Mouse (Mus musculus) R1 (cell line): ENCODE measurements at regions not wholly inside any gene's neighbourhood (a gene's known extent, or its start where the extent isn't known, plus 50 kb on each side); places are given as distances from the start of the nearest gene placed in this dataset.

ENCODE experiments used
- DNase-seq: peaks from one replicate; pipeline ENCODE4 v3.0.0-alpha.2; 2018; ENCODE audit warnings: low read depth, low spot score

DNA sequence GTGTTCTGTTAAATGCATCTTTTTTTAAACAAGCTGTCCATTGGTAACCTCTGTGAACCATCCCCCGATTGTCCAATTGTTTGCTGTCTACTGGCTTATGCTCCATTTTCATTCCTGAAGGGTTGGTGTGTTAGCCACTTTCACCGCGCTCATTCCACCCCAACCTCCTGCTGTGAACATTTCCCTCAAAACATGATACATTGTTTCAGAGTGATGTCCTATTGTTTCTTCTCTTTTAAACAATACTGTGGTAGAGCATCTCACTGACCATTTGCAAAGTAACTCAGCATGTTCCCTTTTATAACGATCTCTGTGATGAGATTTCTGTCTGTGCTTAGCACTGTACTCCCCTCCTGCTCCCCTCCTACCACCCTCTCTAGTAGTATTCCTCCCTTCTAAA lies 240.1 kb downstream of the Irs2 start:
- DNase-seq, result peak; percentile 86

GRCm38 (mm10) chr8:10763907-10764306 lies 244.4 kb downstream of the Irs2 start:
- no peak for DNase-seq

- DNase-seq, result no peak
These were observed 246.5 kb downstream of the Irs2 start for GRCm38 (mm10) chr8:10761694-10762305.

DNA sequence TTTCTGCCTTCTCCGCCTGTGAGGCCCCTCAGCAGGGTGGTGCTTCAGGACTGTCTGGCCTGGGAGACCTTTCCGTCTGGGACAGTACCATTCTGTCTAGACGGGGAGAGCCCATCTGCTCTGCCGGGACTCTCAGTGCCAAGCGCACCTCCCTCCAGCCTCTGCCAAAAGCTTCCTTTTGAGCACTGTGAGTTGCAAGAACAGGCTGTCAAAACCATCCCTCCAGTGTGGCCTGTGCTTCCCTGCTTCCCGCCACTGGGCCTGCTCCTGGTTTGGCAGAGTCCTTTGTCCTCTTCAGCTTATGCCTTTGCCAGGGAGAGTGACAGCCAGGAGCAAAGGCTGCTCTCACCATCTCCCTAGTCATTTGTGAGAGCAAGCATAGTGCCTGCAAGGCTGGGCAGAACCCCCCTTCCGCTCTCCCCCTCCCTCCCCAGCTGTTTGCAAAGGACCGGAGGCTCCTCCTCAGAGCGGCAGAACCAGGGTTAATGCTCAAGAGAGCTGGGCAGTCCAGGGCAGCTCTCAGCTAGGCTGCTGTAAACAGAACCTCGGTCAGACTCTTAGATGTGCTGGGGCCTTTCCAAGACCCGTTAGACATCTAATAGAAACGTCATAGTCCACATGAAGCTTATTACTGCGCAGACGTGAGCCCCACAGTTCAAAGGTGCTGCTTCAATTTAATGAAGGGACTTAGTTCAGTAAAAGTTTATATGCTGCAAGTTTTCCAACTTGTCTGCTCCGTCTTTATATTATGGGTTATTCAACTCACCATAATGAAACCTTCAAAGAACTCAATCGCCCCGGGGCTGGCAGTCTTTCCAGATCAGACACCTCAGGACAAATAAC lies 247.2 kb downstream of the Irs2 start:
- DNase-seq, result no peak

- no peak for DNase-seq
These were observed 248.0 kb downstream of the Irs2 start for GRCm38 (mm10) chr8:10760231-10760630.

DNA sequence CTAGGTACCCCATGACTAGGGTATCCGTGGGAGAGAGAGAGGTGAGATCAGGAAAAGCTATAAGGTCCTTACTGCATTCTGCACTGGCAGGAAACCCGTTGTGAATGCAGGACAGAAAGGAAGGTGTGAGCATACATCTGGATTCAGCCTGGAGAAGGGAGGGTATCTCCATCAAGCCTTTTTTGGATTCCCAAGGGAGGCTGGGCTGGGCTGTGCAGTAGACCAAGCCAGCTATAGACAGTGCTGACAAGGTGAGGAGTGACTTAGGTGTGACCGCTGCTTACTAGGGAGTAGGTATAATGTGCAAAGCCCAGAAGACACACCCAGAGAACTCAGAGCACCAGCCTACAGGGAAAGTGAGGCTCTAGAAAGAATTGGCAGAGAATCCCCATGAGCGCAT lies 250.1 kb downstream of the Irs2 start:
- no peak for DNase-seq

DNA sequence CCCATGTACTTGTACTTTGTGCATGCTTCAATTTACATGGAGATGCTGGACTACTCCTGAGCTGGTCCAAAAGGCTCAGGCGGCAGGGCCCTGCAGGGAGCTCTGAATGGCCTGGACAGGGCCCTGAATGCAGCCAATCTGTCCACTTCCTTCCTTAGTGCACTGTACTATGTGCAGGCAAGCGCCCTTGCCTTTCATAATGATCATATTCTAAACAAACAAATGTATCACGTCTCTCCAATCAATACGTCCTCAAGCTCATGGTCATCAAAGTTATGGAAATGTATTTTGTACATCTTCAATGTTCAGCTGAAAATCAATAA lies 253.3 kb downstream of the Irs2 start:
- no peak for DNase-seq

GRCm38 (mm10) chr8:10754232-10754985 lies 253.8 kb downstream of the Irs2 start:
- DNase-seq, result no peak

GRCm38 (mm10) chr8:10753056-10753455 lies 255.2 kb downstream of the Irs2 start:
- DNase-seq, result no peak

- no peak for DNase-seq
These were observed 261.1 kb downstream of the Irs2 start for GRCm38 (mm10) chr8:10747150-10747549.

DNA sequence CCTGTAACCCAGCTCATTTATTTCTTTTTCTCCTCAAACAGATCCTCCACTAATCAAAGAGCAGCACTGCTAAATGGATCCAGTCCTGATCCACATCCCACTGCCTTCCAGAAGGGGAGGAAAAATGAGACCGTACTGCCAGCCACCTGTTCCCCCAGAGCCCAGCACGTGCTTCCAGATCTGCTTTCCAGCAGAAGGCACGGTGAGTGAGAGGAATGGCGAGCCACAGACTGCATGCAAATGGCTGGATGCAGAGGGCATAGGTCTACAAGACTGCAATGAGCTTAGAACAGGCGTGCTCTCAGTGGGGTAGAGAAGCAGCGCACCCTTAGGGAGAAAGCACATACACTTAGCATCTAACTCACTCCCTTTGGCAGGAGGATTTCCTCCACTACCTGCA lies 265.0 kb downstream of the Irs2 start:
- DNase-seq, result no peak

DNA sequence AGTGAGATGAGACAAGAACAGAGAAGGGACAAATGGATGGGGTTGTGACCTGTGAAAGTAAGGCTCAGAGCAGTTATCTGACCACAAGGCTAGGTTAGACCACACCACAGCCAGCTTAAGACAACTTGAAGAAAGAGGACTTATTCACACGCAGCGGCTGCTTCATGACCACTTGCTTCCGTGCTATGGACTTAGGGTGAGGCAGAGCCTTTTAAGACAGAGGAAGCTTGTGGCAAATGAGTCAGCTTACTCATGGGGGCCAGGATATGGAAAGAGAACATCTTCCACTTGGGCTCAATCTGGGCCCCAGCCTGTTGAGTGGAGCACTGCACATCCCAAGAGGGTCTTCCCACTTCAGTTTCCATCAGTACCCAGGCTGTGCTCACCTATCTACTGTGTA lies 267.4 kb downstream of the Irs2 start:
- no peak for DNase-seq

DNA sequence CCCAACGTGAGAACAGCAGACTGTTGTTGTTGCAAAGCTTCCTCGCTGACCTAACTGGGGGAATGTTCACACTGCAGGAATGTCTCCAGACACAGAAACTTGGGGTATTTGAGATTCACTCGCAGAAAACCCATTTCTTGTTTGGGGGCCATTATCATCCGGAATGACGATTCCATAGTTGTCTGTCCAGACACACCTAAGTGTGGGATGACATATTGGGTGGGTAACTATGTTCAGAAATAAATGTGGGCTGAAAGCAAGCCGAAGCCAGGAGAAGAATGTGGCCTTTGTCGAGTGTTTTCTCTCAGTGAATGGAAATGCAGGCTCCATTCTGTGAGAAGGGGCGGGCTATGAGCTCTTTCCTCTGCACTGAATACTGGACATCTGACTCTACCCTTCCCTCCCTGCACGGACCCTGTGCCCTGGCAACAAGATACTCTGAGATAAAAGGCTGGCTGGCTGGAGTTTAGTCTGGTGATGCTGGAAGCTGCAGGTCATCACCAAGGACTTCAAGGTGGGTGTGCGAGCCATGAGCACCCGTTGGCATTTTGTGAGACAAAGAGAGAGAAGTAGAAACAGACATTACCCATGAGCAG lies 269.7 kb downstream of the Irs2 start:
- no peak for DNase-seq

- no peak for DNase-seq
These were observed 273.5 kb downstream of the Irs2 start for GRCm38 (mm10) chr8:10734746-10735145.

DNA sequence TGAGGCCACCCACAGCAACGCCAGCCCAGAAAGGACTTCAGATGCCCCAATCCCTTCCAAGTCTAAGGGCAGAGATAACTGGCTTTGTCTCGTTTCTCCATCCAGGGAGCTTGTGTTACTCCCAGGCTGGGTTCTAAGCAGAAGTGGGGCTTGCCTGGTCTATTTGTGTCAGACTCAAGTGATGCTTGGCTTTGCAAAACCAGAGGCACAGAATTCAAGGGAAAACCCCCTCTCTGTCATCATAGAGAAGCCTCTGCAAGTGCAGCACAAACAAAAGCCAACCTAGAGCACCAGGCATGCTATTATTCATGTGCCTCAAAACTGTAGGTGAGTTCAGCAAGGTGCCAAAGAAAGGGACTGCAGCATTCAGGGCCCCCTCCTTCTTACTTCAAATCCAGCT lies 284.9 kb downstream of the Irs2 start:
- no peak for DNase-seq

- DNase-seq, result no peak
These were observed 285.5 kb downstream of the Irs2 start for GRCm38 (mm10) chr8:10722742-10723141.

DNA sequence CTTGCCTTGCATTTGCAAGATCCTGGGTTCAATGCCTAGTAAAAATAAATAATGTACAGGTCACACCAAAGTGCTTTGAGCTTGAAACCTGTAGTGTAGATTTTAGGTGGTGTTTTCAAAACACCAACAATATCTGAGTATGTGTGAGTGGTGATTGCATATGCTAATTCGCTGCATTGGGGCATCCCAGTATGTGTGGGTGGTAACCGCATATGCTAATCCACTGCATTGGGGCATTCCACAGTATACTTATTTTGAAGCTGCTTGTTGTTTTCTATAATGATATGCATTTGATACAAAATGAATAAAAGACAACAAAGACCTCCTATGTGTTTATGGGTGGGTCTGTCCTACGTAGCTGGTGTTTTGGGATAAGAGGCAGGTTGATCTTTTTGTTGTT lies 285.9 kb downstream of the Irs2 start:
- DNase-seq, result no peak

- no peak for DNase-seq
These were observed 287.0 kb downstream of the Irs2 start for GRCm38 (mm10) chr8:10721146-10721862.

DNA sequence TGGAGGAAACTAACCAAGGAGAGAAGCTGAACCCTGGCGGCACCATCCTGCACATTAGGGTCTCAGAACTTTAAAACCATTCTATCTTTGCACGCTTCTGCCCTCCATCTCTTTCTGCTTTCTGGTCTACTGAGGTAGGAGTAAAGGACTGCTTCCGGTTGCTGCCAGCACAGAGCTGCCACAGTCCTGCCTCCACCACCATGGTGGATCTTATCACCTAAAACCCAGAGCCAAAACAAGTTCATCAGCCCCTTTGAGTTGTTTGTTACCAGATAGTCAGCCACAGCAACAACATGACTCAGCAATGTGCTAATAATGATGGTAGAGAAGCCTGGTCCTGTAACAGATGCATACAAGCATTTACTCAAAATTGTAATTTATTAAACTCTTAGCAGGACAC lies 287.9 kb downstream of the Irs2 start:
- DNase-seq, result no peak

- DNase-seq, result no peak
These were observed 288.8 kb downstream of the Irs2 start for GRCm38 (mm10) chr8:10719411-10719810.

DNA sequence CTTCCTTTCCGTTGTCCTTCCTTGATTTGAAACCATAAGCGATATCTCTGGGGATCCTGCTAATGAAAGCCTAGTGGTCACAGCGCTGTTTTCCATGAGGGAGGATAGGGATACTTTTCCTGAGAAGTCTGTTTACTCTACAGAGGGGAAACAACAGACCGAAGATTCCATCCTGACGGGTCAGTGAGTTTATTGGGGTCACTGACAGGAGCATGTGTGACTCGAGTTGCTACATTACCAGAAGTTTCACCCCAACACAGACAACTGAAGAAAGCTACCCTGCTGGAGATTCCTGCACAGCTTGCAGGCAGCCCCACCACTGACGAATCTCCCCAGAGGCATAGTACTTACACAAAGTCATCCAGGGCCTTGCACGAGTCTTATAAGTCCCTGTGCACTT lies 291.0 kb downstream of the Irs2 start:
- no peak for DNase-seq

DNA sequence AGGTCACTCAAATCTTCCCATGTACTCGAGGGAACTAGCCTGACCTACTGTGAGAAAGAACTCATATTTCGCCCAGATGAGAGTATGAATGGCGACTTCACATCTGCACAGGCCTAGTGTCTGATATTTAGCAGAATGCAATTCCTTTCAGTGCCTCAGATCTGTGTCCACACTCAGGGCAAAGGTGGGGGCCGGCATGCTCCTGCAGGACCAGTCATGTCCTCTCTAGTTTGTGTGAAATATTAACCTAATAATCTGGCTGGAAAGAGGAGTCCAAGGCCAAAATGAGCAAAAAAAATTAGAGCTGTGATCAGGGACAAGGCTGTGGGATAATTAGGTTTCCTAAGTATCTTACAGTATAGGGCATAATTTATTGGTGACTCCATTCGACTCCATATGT lies 292.1 kb downstream of the Irs2 start:
- no peak for DNase-seq
